Mouse (Mus musculus): ENCODE measurements around the gene Rnaseh2c.

GRCm38 (mm10) chr19:5606196-5606595, 4.5 kb downstream of the Rnaseh2c start:
- TF ChIP-seq CTCF (IDR thresholded peaks at IDR 0.05; ENCODE audit: control insufficient read depth, insufficient read depth, insufficient replicate concordance, low read depth, low read length): no peak
- TF ChIP-seq POLR2A (IDR thresholded peaks at IDR 0.05; ENCODE audit: control insufficient read depth, low read depth, low read length): no peak

All from testis, adult 2 months (tissue).